Mouse (Mus musculus) left cerebral cortex, postnatal 25 days (tissue): Measurements from ENCODE around the gene Coro1b. TPM values are rescaled to one million over a fixed set of nuclear protein-coding genes. Genes with fewer than 3 reads are reported as not detected.
A peak's percentile ranks its signal among the peaks of the same experiment; 100 is the strongest.
"Not testable (repeated sequence)": the region's sequence is repeated elsewhere in the genome, so short reads cannot be mapped to it uniquely, and the experiment has no call there.

ENCODE experiments used
- DNase-seq, 2 experiments: peaks; one replicate each; pipeline ENCODE4 v3.0.0; 2022; ENCODE audit warnings: low spot score in 2 of 2, mixed read lengths in 1 of 2
- intact Hi-C: fragments of 180-260 bp; cut with DNase I; formaldehyde crosslinking; loops from one replicate; pipeline ENCODE4 v1.15.1; 2025
- total RNA-seq, 2 experiments: library from RNA; stranded (reverse); gene quantifications; 2 replicates each; pipeline ENCODE4 v1.2.3; 2021

The Coro1b gene
- total RNA-seq, 2 experiments from 2014 or later: 75.6 to 82.8 TPM

- intact Hi-C loops: no loop called here
Observed at GRCm38 (mm10) chr19:4118350-4118749, 30.1 kb upstream of the Coro1b start.

GRCm38 (mm10) chr19:4119716-4120487 lies 28.5 kb upstream of the Coro1b start:
- intact Hi-C loops: no loop called here
- no peak for DNase-seq

More at GRCm38 (mm10) chr19:4118350-4118749, 30.1 kb upstream of the Coro1b start:
- DNase-seq: peak in 1 of 2 experiments; percentile 58

- intact Hi-C loops: no loop called here
- no peak for DNase-seq
Observed at GRCm38 (mm10) chr19:4120496-4120895, 27.9 kb upstream of the Coro1b start.

- intact Hi-C loops: no loop called here
- DNase-seq: peak; percentile 97 to 99
Observed at GRCm38 (mm10) chr19:4121097-4121805, 27.2 kb upstream of the Coro1b start.

GRCm38 (mm10) chr19:4121896-4122295 lies 26.5 kb upstream of the Coro1b start:
- intact Hi-C loops, DNase-seq: not testable (repeated sequence)

- intact Hi-C loops: no loop called here
- no peak for DNase-seq
Observed at GRCm38 (mm10) chr19:4122411-4123370, 25.7 kb upstream of the Coro1b start.

GRCm38 (mm10) chr19:4124432-4124831 lies 24.0 kb upstream of the Coro1b start:
- intact Hi-C loops: no loop called here
- DNase-seq: no peak

- DNase-seq: peak in 1 of 2 experiments; percentile 42
- intact Hi-C loops: loop anchor here (5.0 kb wide), 2 partner anchors 77 to 102 kb away; partner anchors contain the start of gene Rad9a
Observed at GRCm38 (mm10) chr19:4125268-4125667, 23.2 kb upstream of the Coro1b start.

- intact Hi-C loops: loop anchor here (2.0 to 5.0 kb wide), 3 partner anchors 37 to 101 kb away; partner anchors contain the start of genes Rad9a and Rps6kb2
- DNase-seq: peak; percentile 96 to 99
Observed at GRCm38 (mm10) chr19:4125741-4126696, 22.4 kb upstream of the Coro1b start, which contains the start of gene Aip. Aip (minus strand) TSS chr19:4125858.

- no peak for DNase-seq
- intact Hi-C loops: loop anchor here (2.0 to 5.0 kb wide), 3 partner anchors 36 to 100 kb away; partner anchors contain the start of genes Rad9a and Rps6kb2
Observed at GRCm38 (mm10) chr19:4126759-4127495, 21.5 kb upstream of the Coro1b start.

GRCm38 (mm10) chr19:4129462-4129861 lies 19.0 kb upstream of the Coro1b start:
- intact Hi-C loops: loop anchor here (5.0 kb wide), 2 partner anchors 73 to 98 kb away; partner anchors contain the start of gene Rad9a
- DNase-seq: no peak

- DNase-seq: no peak
- intact Hi-C loops: loop anchor here (2.0 kb wide), 1 partner anchor 17 kb away; no protein-coding TSS in a partner anchor
Observed at GRCm38 (mm10) chr19:4130106-4130505, 18.3 kb upstream of the Coro1b start.

GRCm38 (mm10) chr19:4131075-4131474 lies 17.3 kb upstream of the Coro1b start:
- intact Hi-C loops: loop anchor here (2.0 kb wide), 1 partner anchor 16 kb away; no protein-coding TSS in a partner anchor
- no peak for DNase-seq

- intact Hi-C loops: loop anchor here (2.0 kb wide), 1 partner anchor 15 kb away; no protein-coding TSS in a partner anchor
- DNase-seq: no peak
Observed at GRCm38 (mm10) chr19:4131768-4132167, 16.7 kb upstream of the Coro1b start.

- DNase-seq: no peak
- intact Hi-C loops: no loop called here
Observed at GRCm38 (mm10) chr19:4134354-4134753, 14.1 kb upstream of the Coro1b start.

- intact Hi-C loops, DNase-seq: not testable (repeated sequence)
Observed at GRCm38 (mm10) chr19:4135229-4135962, 13.0 kb upstream of the Coro1b start.

GRCm38 (mm10) chr19:4135963-4136345 lies 12.5 kb upstream of the Coro1b start:
- intact Hi-C loops: loop anchor here (2.0 kb wide), 1 partner anchor 117 kb away; no protein-coding TSS in a partner anchor
- DNase-seq: not testable (repeated sequence)
